Comparison of ENCODE assay signal across 26 mouse cellular contexts in the genomic region with DNA sequence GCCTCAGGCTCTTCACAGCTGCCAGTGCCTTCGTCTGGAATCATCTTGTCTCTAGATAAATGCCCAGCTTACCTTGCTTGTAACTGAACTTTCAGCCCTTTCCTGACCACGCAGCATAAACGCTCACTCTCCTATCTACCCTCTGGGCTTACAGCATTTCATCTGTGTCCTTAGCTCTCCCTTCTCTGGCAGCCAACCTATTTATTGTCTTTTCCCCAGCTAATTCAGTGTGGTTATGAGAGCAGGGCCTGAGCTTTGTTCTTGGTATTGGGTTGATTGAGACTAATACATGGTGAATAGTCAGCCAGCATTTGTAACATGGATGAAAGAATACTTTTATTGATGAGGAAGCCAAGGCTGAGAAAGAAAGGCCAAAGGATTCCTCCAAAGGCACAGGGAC.
A peak's percentile ranks its signal among the peaks of the same experiment; 100 is the strongest.
DNase-seq lines count a peak whose midpoint lies in the region; ATAC-seq lines count a peak whose summit lies in the region.
"Had no signal": no experiment of that assay in that cellular context is flagged by ENCODE, and none has a peak within 500 bp of the region (broad histone marks: within the 10 kb centered on the region; RNA-seq: fewer than 3 reads in every experiment).

No protein-coding gene starts in this region.

- WGBS in forebrain, embryonic 12.5 days = 63% methylated on average over 3 of the region's 3 CpGs
- 68% methylated on average over 3 of the region's 3 CpGs for WGBS in forebrain, embryonic 15.5 days
- 69% methylated on average over 3 of the region's 3 CpGs for WGBS in hindbrain, embryonic 13.5 days
- WGBS in hindbrain, embryonic 11.5 days = 76% methylated on average over 3 of the region's 3 CpGs
- WGBS in midbrain, embryonic 15.5 days = 70% methylated on average over 3 of the region's 3 CpGs
- WGBS in midbrain, embryonic 16.5 days = 65% methylated on average over 3 of the region's 3 CpGs
- 33% methylated on average over 3 of the region's 3 CpGs for WGBS in embryonic facial prominence, embryonic 15.5 days
- WGBS in kidney, embryonic 15.5 days = 76% methylated on average over 3 of the region's 3 CpGs

- H3K9me3 ChIP-seq in forebrain, embryonic 12.5 days = no peaks in the 10 kb centered on the region
- no peaks in the 10 kb centered on the region for H3K9me3 ChIP-seq in forebrain, embryonic 15.5 days
- H3K9me3 ChIP-seq in hindbrain, embryonic 13.5 days = no peaks in the 10 kb centered on the region
- H3K9me3 ChIP-seq in hindbrain, embryonic 11.5 days (ENCODE audit: control insufficient read depth, low read length) = no peaks in the 10 kb centered on the region
- H3K9me3 ChIP-seq in midbrain, embryonic 15.5 days = no peaks in the 10 kb centered on the region
- H3K9me3 ChIP-seq in midbrain, embryonic 16.5 days (replicated peaks; ENCODE audit: control insufficient read depth, low read length, poor library complexity, severe bottlenecking) = no peaks in the 10 kb centered on the region
- H3K9me3 ChIP-seq in embryonic facial prominence, embryonic 15.5 days (replicated peaks) = no peaks in the 10 kb centered on the region
- no peaks in the 10 kb centered on the region for H3K9me3 ChIP-seq in kidney, embryonic 15.5 days (replicated peaks)
- H3K9me3 ChIP-seq: heart, embryonic 15.5 days; limb, embryonic 13.5 days; neural tube, embryonic 12.5 days had no signal

- 0 out of 2 replicates have a peak overlapping the region, but pooled peaks have one; percentile 37 for H3K27ac ChIP-seq in forebrain, embryonic 12.5 days
- H3K27ac ChIP-seq in forebrain, embryonic 15.5 days (replicated peaks) = no peak overlapping the region
- H3K27ac ChIP-seq in hindbrain, embryonic 13.5 days = peak overlapping the region; percentile 71; the same call in 1 of the 2 replicates
- no peak overlapping the region for H3K27ac ChIP-seq in hindbrain, embryonic 11.5 days (ENCODE audit: low read depth, low read length)
- 0 out of 2 replicates have a peak overlapping the region, but pooled peaks have one; percentile 55 for H3K27ac ChIP-seq in midbrain, embryonic 15.5 days
- H3K27ac ChIP-seq in midbrain, embryonic 16.5 days (ENCODE audit: low read length) = no peak overlapping the region
- H3K27ac ChIP-seq in embryonic facial prominence, embryonic 15.5 days (replicated peaks) = peak overlapping the region; percentile 48; the same call in 1 of the 2 replicates
- H3K27ac ChIP-seq in kidney, embryonic 15.5 days = no peak overlapping the region
- H3K27ac ChIP-seq: heart, embryonic 15.5 days; limb, embryonic 13.5 days; neural tube, embryonic 12.5 days had no signal

- no peaks in the 10 kb centered on the region for H3K27me3 ChIP-seq in forebrain, embryonic 12.5 days
- H3K27me3 ChIP-seq in forebrain, embryonic 15.5 days = no peaks in the 10 kb centered on the region
- no peaks in the 10 kb centered on the region for H3K27me3 ChIP-seq in hindbrain, embryonic 13.5 days
- no peaks in the 10 kb centered on the region for H3K27me3 ChIP-seq in hindbrain, embryonic 11.5 days (ENCODE audit: control insufficient read depth, insufficient read depth, low read length)
- H3K27me3 ChIP-seq in midbrain, embryonic 15.5 days (replicated peaks) = no peaks in the 10 kb centered on the region
- H3K27me3 ChIP-seq in midbrain, embryonic 16.5 days (ENCODE audit: control insufficient read depth, insufficient read depth, low read depth, low read length) = no peaks in the 10 kb centered on the region
- no peaks in the 10 kb centered on the region for H3K27me3 ChIP-seq in embryonic facial prominence, embryonic 15.5 days
- no peaks in the 10 kb centered on the region for H3K27me3 ChIP-seq in kidney, embryonic 15.5 days
- H3K27me3 ChIP-seq: heart, embryonic 15.5 days; limb, embryonic 13.5 days; neural tube, embryonic 12.5 days had no signal

- H3K9ac ChIP-seq in forebrain, embryonic 12.5 days = no peak overlapping the region
- H3K9ac ChIP-seq in forebrain, embryonic 15.5 days (replicated peaks) = no peak overlapping the region
- no peak overlapping the region for H3K9ac ChIP-seq in hindbrain, embryonic 13.5 days
- no peak overlapping the region for H3K9ac ChIP-seq in hindbrain, embryonic 11.5 days (ENCODE audit: low read depth, low read length)
- H3K9ac ChIP-seq in midbrain, embryonic 15.5 days = no peak overlapping the region
- H3K9ac ChIP-seq in midbrain, embryonic 16.5 days (ENCODE audit: low read depth, low read length) = no peak overlapping the region
- H3K9ac ChIP-seq in embryonic facial prominence, embryonic 15.5 days = no peak overlapping the region
- no peak overlapping the region for H3K9ac ChIP-seq in kidney, embryonic 15.5 days
- H3K9ac ChIP-seq: heart, embryonic 15.5 days; limb, embryonic 13.5 days; neural tube, embryonic 12.5 days had no signal

- ATAC-seq in forebrain, embryonic 12.5 days (ENCODE audit: low FRiP score) = no peak
- ATAC-seq in forebrain, embryonic 15.5 days (replicated peaks) = no peak
- no peak for ATAC-seq in hindbrain, embryonic 13.5 days (ENCODE audit: low FRiP score)
- no peak for ATAC-seq in hindbrain, embryonic 11.5 days (ENCODE audit: low FRiP score)
- ATAC-seq in midbrain, embryonic 15.5 days (replicated peaks) = no peak
- ATAC-seq in midbrain, embryonic 16.5 days = no peak
- no peak for ATAC-seq in embryonic facial prominence, embryonic 15.5 days (ENCODE audit: insufficient number of reproducible peaks, low FRiP score, low TSS enrichment, low read depth)
- no peak for ATAC-seq in kidney, embryonic 15.5 days (replicated peaks; ENCODE audit: low FRiP score)
- ATAC-seq: activated CD4-positive, CD25-positive, alpha-beta regulatory T cell, adult 4 months; CD4-positive, CD25-positive, alpha-beta regulatory T cell, adult 4 months had no signal

- no peak for DNase-seq in hindbrain, embryonic 11.5 days (ENCODE audit: low spot score)
- DNase-seq: adrenal gland, adult 2 months; adrenal gland, postnatal 36 days; cerebellum, adult 18-20 months; cerebellum, postnatal 10 days; gastrocnemius, postnatal 25 days; heart, adult 18-20 months; heart, postnatal 36 days; kidney, adult 11 months; kidney, postnatal 25 days; lung, postnatal 4 days; thymus, postnatal 4 days had no signal

- no peak overlapping the region for H3K4me3 ChIP-seq in forebrain, embryonic 12.5 days (replicated peaks)
- H3K4me3 ChIP-seq in forebrain, embryonic 15.5 days = no peak overlapping the region
- no peak overlapping the region for H3K4me3 ChIP-seq in hindbrain, embryonic 13.5 days
- no peak overlapping the region for H3K4me3 ChIP-seq in hindbrain, embryonic 11.5 days (ENCODE audit: low read depth, low read length)
- no peak overlapping the region for H3K4me3 ChIP-seq in midbrain, embryonic 15.5 days
- no peak overlapping the region for H3K4me3 ChIP-seq in midbrain, embryonic 16.5 days (ENCODE audit: low read depth, low read length)
- H3K4me3 ChIP-seq in embryonic facial prominence, embryonic 15.5 days (replicated peaks) = no peak overlapping the region
- no peak overlapping the region for H3K4me3 ChIP-seq in kidney, embryonic 15.5 days (replicated peaks)
- H3K4me3 ChIP-seq: heart, embryonic 15.5 days; limb, embryonic 13.5 days; myocyte; neural tube, embryonic 12.5 days had no signal

- peaks cover 8% of the 10 kb centered on the region; the same call in 1 of the 2 replicates for H3K4me1 ChIP-seq in forebrain, embryonic 12.5 days
- peaks cover 9% of the 10 kb centered on the region for H3K4me1 ChIP-seq in forebrain, embryonic 15.5 days
- H3K4me1 ChIP-seq in hindbrain, embryonic 13.5 days (replicated peaks) = peaks cover 15% of the 10 kb centered on the region
- no peaks in the 10 kb centered on the region for H3K4me1 ChIP-seq in hindbrain, embryonic 11.5 days (replicated peaks; ENCODE audit: control insufficient read depth, insufficient read depth, low read length)
- peaks cover 13% of the 10 kb centered on the region for H3K4me1 ChIP-seq in midbrain, embryonic 15.5 days
- no peaks in the 10 kb centered on the region for H3K4me1 ChIP-seq in midbrain, embryonic 16.5 days (ENCODE audit: control insufficient read depth, insufficient read depth, low read length)
- H3K4me1 ChIP-seq in embryonic facial prominence, embryonic 15.5 days = peaks cover 9% of the 10 kb centered on the region
- H3K4me1 ChIP-seq in kidney, embryonic 15.5 days = no peaks in the 10 kb centered on the region
- H3K4me1 ChIP-seq: neural tube, embryonic 12.5 days had no signal

- H3K36me3 ChIP-seq in forebrain, embryonic 12.5 days (replicated peaks) = no peaks in the 10 kb centered on the region
- H3K36me3 ChIP-seq in forebrain, embryonic 15.5 days = no peaks in the 10 kb centered on the region
- no peaks in the 10 kb centered on the region for H3K36me3 ChIP-seq in hindbrain, embryonic 13.5 days
- H3K36me3 ChIP-seq in hindbrain, embryonic 11.5 days (ENCODE audit: control insufficient read depth, insufficient read depth, low read length) = no peaks in the 10 kb centered on the region
- H3K36me3 ChIP-seq in midbrain, embryonic 15.5 days (replicated peaks) = no peaks in the 10 kb centered on the region
- no peaks in the 10 kb centered on the region for H3K36me3 ChIP-seq in midbrain, embryonic 16.5 days (ENCODE audit: control insufficient read depth, insufficient read depth, low read length)
- H3K36me3 ChIP-seq in embryonic facial prominence, embryonic 15.5 days = no peaks in the 10 kb centered on the region
- H3K36me3 ChIP-seq in kidney, embryonic 15.5 days = no peaks in the 10 kb centered on the region
- H3K36me3 ChIP-seq: heart, embryonic 15.5 days; limb, embryonic 13.5 days; neural tube, embryonic 12.5 days had no signal

- no peak overlapping the region for H3K4me2 ChIP-seq in forebrain, embryonic 12.5 days
- no peak overlapping the region for H3K4me2 ChIP-seq in forebrain, embryonic 15.5 days (replicated peaks)
- no peak overlapping the region for H3K4me2 ChIP-seq in hindbrain, embryonic 13.5 days
- H3K4me2 ChIP-seq in hindbrain, embryonic 11.5 days (replicated peaks; ENCODE audit: low read depth, low read length) = no peak overlapping the region
- no peak overlapping the region for H3K4me2 ChIP-seq in midbrain, embryonic 15.5 days
- H3K4me2 ChIP-seq in midbrain, embryonic 16.5 days (ENCODE audit: low read length) = no peak overlapping the region
- no peak overlapping the region for H3K4me2 ChIP-seq in embryonic facial prominence, embryonic 15.5 days (replicated peaks)
- H3K4me2 ChIP-seq in kidney, embryonic 15.5 days = no peak overlapping the region
- H3K4me2 ChIP-seq: heart, embryonic 15.5 days; limb, embryonic 13.5 days; liver, embryonic 11.5 days; neural tube, embryonic 12.5 days had no signal

Comparison
In these comparisons a context has a peak if more than half of its experiments do, and no peak if none do; other contexts are left out.
1. H3K27ac ChIP-seq: peak in forebrain, embryonic 12.5 days (single experiment), hindbrain, embryonic 13.5 days (single experiment), midbrain, embryonic 15.5 days (single experiment) and embryonic facial prominence, embryonic 15.5 days (single experiment); none in forebrain, embryonic 15.5 days (single experiment), hindbrain, embryonic 11.5 days (single experiment), midbrain, embryonic 16.5 days (single experiment) and kidney, embryonic 15.5 days (single experiment).